Mouse (Mus musculus) spleen, embryonic (tissue): ENCODE results near the gene Fam136a.
"Not testable (repeated sequence)": the region's sequence is repeated elsewhere in the genome, so short reads cannot be mapped to it uniquely, and the experiment has no call there.

ENCODE experiments used
- CTCF ChIA-PET: fragments of 350-600 bp; sonication (Branson Sonifier 250); formaldehyde crosslinking; loops from one replicate; lab custom pipeline; 2022; lab: Charles Lee

Gene Fam136a

DNA sequence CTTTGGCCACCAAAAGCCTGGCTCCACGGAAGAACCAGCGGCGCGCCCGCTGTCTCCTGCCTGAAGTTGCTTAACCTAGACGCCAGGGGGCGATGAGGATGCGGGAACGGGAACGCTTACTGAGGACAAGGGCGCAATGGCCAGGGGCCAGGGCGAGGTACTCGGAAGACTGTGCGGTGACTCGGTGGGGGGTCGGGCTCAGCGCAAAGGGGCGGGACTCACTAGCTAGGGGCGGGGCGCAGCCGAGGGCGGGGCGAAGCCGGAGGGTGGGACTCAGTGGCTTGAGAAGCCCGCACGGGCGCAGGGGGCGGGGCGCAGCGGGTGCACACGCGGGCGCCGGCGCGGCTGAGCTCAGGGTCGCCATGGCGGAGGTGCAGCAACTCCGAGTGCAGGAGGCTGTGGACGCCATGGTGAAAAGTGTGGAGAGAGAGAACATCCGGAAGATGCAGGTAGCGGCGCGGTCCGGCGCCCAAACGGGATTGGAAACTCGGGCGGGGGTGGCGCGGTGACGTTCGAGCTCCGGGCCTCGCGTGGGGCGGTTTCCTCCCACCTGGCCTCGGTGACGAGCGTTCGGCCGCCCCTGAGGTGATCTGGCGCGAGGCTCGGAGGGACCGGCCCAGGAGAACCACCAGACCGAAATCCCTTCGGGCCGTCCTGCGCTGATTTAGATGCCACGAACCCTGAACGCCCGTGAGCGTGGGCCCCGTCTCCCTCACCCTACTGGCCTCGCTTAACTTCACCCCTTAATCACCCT, at the start of gene Fam136a:
Fam136a (plus strand) TSS at position 276 of the 754 bp plus-strand sequence.
- CTCF ChIA-PET = interaction anchor here (0.7 to 0.8 kb wide), 3 partner anchors 25 to 1084 kb away, joined by 3 to 5 read pairs (median 4); no protein-coding TSS in a partner anchor

DNA sequence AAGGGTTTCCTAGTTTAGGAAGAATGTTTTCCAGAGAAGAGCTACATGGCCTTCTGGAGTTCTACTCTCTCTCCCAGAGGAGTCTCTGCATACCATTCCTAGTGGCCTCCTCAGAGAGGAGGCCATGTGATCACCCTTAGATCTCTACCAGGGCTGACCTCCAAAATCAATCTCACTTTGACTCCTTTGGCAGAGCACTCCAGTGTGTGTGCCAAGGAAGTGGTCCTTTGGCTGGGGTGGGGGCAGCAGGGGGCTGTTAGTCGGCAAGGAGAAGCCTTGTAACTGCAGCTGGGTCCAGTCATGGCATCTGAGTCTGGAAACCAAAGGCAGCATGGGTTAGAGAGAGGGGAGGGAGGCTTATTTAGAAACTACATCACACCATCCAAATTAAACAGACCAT, 48.4 kb upstream of the Fam136a start:
- CTCF ChIA-PET = no interaction called here

DNA sequence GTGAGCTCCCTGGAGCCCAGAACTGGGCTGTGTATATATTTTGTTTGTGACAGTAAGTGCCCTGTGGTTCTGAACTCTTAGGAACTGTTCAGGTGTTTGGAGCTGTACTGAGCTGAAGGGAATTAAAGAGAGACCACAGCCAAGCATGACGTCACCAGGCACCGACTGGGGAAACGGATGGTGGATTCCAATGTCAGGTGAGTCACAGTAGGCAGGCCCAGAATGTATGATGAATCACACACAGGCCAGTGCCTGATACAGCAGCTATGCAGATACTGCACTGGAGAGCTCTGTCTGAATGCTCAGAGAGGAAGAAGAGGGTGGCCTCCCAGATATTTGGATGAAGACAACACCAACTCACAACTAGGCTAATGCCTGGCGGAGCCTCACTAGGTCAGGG, 46.6 kb upstream of the Fam136a start:
- CTCF ChIA-PET = no interaction called here

DNA sequence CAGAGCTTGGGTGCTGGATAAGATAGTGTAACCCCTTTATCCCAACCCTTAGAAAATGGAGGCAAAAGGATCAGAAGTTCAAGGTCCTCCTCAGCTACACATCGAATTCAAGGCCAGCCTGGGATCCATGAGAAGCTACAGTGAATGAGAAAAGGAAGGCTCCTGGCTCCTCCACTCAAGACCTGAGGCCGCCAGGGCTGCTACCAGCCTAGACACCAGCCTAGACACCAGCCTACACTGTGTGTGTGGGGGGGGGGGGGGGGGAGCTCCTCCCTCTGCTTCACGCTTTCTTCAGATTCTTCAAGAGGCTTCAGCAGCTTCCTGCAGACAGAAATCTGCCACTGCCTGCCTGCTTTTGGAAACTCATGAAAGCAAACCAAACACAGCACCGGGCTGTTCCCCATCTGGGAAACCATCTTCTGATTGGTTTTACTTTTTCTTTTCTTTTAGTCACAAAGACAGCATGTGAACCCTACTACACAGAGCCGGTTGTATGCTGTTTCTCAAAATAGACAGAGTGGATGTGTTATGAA, 43.3 kb upstream of the Fam136a start:
- CTCF ChIA-PET = interaction anchor here (0.5 kb wide), 1 partner anchor 292 kb away, joined by 3 read pairs; no protein-coding TSS in a partner anchor

DNA sequence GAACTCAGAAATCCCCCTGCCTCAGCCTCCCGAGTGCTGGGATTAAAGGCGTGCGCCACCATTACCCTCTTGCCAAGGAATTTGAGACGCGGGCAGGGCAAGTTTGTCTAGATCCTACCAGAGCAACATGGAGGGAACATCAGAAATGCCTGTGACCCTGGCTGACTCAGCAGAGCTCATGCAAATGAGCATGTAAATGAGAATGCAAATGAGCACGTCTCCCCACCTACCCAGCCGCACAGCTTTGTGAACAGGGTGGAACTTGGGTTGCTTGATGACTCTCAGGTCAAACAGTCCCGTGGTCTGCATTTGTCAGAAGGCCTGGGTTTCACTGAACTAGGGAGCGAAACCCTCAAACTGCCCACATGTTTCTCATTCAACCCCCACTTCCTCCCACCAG, 42.5 kb upstream of the Fam136a start:
- CTCF ChIA-PET = no interaction called here

DNA sequence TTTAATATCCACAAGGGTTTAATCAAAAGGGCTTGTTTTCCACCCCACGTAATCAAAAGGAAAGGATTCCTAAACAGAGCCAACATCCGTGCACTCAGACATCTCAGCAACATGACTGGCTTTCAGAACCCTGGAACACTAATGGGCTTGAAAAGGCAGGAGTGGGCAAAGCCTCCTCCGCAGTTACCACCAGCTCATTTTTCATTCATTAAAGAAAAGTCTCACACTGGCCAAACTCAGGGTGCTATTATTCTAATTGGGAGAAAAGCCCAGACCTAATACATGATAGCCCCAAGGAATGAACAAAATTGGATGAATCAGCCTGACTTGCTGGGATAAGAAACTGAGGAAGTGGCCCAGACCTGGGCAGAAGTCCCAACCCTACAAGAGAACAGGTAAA, 41.0 kb upstream of the Fam136a start:
- CTCF ChIA-PET = no interaction called here

DNA sequence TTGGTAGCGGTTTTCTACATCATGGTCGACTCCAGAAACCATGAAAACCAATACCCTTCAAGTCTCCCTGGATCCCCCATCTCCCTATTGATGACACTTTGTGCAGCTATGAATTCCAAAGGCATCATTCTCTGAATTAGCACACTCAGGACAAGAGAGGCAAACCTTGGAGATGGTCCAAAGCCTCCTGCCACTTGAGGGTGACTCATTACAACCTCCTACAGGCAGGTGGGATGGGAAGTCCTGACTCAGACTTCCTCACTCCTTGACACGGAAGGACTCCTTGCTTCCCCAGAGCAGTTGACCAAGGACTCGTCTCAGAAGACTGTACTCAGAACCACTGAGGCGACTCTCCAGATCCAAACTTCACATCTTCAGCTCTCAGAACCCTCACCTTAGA, 39.8 kb upstream of the Fam136a start:
- CTCF ChIA-PET = no interaction called here

DNA sequence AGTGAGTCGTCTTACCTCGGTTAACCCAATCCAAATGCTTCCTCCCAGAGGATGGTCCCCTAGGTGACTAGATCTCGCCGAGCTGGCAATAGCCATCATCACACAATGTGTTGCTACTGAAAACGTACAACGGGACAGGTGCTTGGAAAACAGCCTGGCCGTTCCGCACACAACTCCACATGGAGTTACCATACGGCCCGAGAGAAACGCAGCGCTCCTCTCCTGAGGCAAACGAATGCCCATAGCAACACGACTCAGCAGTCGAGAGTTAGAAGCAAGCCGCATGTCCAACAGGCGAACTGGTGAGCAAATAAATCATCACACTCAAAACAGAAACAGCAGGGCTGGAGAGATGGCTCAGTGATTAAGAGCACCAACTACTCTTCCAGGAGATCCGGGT, 38.6 kb upstream of the Fam136a start:
- CTCF ChIA-PET = no interaction called here

DNA sequence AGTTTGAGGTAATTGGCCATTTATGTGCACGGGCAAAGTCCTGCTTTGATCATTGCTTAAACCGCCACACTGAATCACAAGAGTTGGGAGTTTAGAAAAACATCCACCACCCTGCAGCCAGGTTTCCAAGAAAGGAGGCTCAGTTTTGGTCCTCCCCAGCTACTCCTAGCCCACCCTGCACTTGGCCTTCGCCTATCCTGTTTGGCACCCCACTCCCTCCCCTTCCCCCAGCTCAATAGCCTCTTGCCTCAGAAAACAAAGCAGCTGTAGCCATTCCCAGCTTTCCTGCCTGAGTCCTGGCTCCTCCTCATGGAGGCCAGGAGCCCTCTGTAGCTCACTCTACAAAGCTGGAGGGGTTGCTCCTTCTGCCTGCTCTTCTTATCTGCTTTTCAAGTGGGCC, 37.1 kb upstream of the Fam136a start:
- CTCF ChIA-PET = no interaction called here

DNA sequence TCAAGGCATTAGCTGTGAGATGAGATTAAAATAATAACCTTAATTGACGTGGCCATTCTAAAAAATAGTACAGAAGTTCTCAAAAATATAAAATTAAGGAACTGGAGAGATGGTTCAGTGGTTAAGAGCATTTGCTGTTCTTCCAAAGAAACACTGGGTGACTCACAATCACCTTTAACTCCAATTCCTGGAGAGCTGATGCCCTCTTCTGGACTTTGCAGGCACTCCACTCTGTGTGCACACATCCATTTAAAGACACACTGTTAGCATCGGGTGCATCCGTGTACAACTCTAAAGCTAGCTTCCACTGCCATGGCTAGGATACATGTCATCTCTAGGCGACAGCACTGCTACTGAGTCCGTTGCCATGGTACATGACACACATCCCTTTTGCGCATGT, 35.5 kb upstream of the Fam136a start:
- CTCF ChIA-PET = no interaction called here

DNA sequence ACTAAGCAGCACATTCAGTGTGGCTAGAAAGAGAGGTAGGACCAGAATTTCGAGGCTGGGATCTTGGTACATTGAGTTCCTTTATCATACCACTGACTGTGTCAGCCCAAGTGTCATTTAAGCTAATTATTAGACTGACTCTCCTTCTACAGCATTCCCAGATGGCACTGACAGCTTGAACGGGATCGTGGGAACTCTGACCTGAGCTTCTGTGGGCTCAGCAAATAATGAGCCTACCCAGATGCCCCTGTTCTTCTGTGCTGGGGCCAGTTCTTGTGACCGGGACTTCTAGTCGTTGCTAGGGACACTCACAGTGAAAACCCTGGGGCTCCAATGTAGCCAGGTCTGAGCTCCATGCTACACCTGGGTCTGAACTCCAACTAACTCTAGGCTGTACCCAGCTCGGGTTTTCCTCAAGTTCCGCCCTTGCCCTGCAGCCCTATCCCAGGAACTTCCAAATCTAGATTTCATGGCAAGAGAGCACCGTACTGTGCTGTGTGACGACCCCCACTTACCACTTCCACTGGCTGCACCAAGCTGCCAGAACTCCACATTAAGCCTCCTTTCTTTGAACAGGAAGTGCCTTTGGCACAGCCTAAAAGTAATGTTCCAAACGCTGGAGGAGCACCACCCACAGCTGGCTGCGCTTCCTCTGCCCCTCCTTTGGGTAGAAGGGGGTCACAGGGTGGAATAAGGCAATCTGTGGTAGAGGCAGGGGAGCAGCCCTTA, 30.2 kb upstream of the Fam136a start:
- CTCF ChIA-PET = interaction anchor here (0.6 kb wide), 1 partner anchor 177 kb away, joined by 3 read pairs; no protein-coding TSS in a partner anchor

DNA sequence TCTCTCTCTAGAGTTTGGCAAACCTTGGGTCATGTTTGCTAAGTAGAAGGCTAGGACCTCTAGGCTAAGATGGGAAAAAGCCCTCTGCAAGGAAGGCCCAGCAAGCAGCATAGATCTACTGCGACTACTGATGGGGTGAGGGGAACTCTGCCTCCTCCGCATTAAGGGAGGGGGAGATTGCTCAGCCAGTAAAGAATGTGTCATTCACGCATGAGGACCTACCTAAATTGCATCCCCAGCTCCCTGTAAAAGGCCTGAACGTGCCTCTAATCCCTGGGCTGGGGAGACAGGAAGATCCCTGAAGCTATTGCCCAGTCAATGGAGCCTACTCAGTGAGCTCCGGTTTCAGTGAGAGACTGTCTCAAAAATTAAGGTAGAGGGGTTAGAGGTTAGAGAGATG, 29.6 kb upstream of the Fam136a start:
- CTCF ChIA-PET = no interaction called here

DNA sequence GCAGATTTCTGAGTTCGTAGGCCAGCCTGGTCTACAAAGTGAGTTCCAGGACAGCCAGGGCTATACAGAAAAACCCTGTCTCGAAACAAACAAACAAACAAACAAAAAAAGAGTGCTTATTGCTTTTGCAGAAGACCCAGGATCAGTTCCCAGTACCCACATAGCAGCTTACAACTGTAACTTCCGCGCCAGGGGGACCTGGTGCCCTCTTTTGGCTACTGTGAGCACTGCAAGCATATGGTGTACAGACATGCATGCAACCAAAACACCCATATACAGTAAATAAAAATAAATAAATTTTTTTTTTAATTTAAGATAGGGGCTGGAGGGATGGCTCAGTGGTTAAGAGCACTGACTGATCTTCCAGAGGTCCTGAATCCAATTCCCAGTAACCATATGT, 29.1 kb upstream of the Fam136a start:
- CTCF ChIA-PET = not testable (repeated sequence)

DNA sequence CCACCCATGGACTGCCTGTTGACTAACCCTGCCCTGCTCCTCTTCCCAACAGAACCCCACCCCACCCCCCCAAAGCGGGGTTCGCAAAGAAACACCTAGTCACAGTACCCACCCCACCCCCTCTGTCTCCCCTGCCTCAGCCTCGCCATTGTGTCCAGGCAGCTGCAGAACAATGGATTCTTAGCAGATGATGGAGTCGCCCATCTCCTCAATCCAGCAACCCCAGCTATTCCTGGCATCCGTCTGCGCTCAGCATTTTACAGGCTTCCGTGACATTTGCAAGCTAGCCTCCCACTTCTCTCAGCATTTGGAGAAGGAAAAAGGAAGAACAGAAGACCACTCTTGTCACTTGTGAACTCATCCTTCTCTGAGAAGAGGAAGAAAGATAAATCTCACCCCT, 21.8 kb upstream of the Fam136a start:
- CTCF ChIA-PET = no interaction called here

DNA sequence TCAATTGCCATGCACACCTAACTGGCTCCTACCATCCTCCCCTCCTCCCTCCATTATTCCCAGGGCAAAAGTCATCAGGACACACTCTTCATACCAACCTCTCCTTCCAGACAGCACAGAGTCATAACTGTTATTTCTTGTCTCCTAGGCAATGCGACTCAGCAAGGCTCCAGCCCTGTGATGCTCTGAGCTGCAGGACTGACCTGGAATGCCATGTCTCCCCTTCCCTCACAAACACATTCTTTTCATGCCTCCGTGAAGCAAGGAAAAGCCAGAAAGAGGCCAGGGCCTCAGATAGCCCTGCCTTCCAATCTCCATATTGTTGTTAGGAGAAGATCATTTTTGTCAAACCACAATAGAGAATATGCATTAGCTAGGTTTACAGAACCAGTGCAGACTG, 19.4 kb upstream of the Fam136a start:
- CTCF ChIA-PET = no interaction called here

DNA sequence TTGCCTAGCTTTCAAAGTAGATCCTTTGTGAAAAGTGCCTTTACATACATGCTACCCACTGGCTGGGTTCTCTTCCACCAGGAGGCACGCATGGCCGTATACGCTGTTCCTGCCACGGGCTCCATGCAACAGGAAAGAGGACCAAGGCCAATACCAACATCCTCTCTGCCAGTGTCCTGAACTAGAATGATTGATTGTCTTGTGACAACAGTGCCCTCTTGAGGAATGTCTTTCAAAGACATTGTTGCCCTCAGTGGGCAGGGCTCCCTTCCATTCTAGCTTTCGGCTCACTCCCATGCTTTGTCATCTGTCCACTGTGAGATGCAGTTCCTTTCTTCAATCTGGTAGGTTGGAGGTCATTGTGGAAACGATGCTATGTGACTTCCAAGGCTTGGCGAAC, 16.2 kb upstream of the Fam136a start:
- CTCF ChIA-PET = interaction anchor here (0.7 kb wide), 2 partner anchors 10 to 1133 kb away, joined by 8 to 9 read pairs; no protein-coding TSS in a partner anchor

DNA sequence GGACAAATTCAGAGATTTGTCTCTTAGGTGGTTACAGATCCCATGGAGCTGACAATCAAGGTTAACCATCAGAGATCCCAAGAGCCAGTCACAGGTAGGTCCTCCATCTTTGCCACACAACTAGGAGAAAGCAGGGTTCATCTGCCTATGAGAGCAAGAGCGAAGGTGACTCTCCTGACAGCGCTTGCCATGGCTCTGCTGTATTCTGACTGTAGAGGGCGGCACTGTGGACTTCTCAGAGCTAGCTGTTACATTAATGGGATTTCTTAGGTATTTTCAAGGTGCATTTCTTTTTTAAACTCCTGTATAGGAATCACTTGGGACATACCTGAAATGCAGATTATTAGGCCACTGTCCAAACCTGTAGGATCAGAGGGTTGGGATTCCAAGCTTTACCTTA, 10.5 kb upstream of the Fam136a start:
- CTCF ChIA-PET = no interaction called here

DNA sequence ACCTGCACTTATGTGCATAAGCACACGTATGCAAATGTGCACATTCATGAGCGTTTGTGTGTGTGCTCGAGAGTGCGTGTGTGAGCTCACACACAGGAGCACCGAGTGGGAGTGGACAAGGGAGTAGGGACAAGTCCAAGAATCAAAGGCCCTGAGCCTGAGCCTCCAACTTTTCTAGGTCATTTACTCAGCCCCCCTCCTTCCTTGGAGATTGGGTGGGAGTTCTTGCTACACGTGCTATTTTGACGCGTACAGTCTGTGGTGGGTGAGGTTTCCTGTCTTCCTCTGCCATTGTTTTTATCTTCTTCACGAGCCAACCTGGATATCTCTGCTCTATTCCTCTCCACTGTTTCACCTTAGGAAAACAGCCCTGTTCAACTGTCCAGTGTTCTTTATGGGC, 8.5 kb upstream of the Fam136a start:
- CTCF ChIA-PET = no interaction called here

DNA sequence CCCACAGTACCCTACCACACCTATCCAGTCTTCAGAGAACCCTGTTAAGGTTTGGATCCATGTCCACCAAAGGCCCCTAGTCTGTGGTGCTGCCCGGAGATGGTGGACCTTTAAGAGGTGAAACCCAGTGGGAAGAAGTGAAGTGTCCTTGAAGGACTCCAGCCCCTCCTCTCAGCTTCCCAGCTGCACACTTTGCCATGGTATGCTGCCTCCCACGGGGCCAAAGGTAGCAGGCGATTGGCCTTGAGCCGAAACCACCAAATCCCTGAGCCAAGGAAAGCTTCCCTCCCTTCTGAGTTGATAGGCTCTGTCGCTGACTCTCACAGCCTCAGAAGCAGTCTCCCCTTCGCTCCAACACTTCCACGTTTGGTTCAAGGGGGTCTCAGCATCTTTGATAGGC, 4.8 kb upstream of the Fam136a start:
- CTCF ChIA-PET = no interaction called here

DNA sequence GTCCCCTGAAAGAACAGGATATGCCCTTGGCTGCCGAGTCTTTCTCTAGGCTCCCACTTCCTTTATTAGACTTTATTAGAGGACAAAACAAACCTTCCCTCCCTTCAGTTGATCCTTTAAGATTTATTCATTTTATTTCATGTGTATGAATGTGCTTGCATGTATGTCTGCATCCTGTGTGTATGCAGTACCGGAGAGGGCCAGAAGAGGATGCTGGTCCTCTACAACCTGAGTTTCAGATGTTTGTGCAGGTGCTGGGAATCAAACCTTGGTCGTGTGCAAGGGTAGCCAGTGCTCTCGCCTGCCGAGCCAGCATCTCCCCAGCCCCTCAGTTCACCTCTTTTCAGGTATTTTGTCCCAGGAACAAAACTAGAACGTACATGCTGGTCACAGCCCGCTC, 4.1 kb upstream of the Fam136a start:
- CTCF ChIA-PET = no interaction called here

DNA sequence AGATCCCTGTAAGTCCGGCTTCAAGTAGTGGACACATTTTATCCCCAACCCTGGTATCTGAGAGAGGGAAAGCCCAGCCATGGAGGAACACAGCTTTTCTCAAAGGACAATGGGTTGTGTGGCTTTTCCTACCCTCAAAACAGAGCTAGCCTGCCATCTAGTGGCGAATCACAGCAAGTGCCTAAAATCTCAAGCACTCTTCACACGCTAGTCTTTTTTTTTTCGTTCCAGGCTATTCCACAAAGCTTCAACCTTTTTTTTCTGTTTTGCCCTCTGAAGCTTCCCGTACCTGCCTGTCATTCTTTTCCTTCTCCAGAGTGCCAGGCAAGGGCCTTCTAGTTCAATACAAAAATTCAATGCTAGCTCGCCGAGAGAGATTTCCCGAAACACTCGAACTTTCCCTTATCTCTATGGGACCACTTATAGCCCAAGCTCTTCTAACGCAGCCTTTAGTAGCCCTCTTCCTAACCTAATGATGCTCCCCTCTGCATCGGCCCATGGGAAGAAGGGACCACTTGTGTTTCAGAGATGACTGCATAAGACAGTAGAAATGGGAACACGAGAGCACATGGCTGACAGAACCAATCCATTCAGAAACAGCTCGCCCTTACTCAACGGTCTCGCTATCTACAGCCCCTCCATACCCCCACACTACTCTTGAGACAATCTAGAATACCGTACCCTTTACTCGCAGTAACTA, 854 bp upstream of the Fam136a start:
- CTCF ChIA-PET = interaction anchor here (0.7 to 0.8 kb wide), 3 partner anchors 26 to 1083 kb away, joined by 3 to 5 read pairs (median 4); no protein-coding TSS in a partner anchor
